9 mouse cellular contexts compared by ENCODE assay signal in the genomic region with DNA sequence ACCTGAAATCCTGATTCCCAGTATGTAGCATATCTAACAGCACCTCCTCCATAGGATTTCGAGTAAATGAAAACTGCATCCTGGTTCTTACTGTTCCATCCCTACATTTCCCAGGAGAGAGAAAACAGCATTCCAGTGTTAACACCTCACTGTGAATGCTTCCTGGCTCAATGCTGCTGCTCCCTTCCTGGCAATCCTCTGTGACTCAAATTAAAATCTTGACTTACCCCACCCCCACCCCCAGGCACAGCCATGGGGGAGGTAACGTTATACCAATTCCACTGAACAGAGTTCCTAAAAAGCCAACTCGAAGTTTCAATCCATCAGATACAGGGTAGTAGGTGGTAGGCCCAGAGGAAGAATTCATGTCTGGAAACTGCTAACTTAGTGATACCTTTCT. TPM values are rescaled to one million over a fixed set of nuclear protein-coding genes. Genes with fewer than 3 reads are reported as not detected.
A peak's percentile ranks its signal among the peaks of the same experiment; 100 is the strongest.
DNase-seq lines count a peak whose midpoint lies in the region; ATAC-seq and TF ChIP-seq lines count a peak whose summit lies in the region.
"Had no signal": no experiment of that assay in that cellular context is flagged by ENCODE, and none has a peak within 500 bp of the region (broad histone marks: within the 10 kb centered on the region; RNA-seq: fewer than 3 reads in every experiment).

No protein-coding gene starts in this region.

- no peaks in the 10 kb centered on the region for H3K9me3 ChIP-seq in CH12.LX (replicated peaks; ENCODE audit: low read length)
- no peaks in the 10 kb centered on the region for H3K9me3 ChIP-seq in forebrain, embryonic 11.5 days (ENCODE audit: control insufficient read depth, low read length)
- H3K9me3 ChIP-seq in liver, embryonic 12.5 days (replicated peaks) = no peaks in the 10 kb centered on the region

- WGBS in forebrain, embryonic 11.5 days = 45% methylated on average over 3 of the region's 3 CpGs
- 23% methylated on average over 3 of the region's 3 CpGs for WGBS in liver, embryonic 12.5 days (ENCODE audit: insufficient replicate concordance)

- dilution Hi-C loops in CH12.LX (cut with MboI; ENCODE audit: extremely low pct_ligation_motif_present, extremely low pct_unique_long_range_greater_than_20kb, low sequenced_read_pairs) = no loop called here

- peak overlapping the region; percentile 89 for H3K27ac ChIP-seq in gastrocnemius, adult 2 months
- H3K27ac ChIP-seq in CH12.LX (ENCODE audit: insufficient read depth, low read depth) = no peak overlapping the region
- H3K27ac ChIP-seq in forebrain, embryonic 11.5 days (ENCODE audit: low read depth, low read length) = no peak overlapping the region
- H3K27ac ChIP-seq in liver, embryonic 12.5 days = peak overlapping the region; percentile 98

- TF ChIP-seq CTCF in gastrocnemius, adult 2 months (IDR thresholded peaks at IDR 0.05) = no peak
- TF ChIP-seq CTCF in CH12.LX (conservative IDR thresholded peaks at IDR 0.05 in 1 of 2, IDR thresholded peaks at IDR 0.05 in 1 of 2; ENCODE audit: low read depth in 2 of 2, low read length in 2 of 2) = no peak

- TF ChIP-seq RAD21 in CH12.LX (IDR thresholded peaks at IDR 0.05; ENCODE audit: low read depth, low read length) = no peak

- no peak for DNase-seq in gastrocnemius, adult 2 months
- no peak for DNase-seq in gastrocnemius, postnatal 4 days (ENCODE audit: low spot score in 2 of 2)
- DNase-seq in CH12.LX (ENCODE audit: extremely low read depth) = peak; percentile 37
- no peak for DNase-seq in forebrain, embryonic 11.5 days (ENCODE audit: low spot score)
- DNase-seq in adrenal gland, postnatal 10 days = no peak
- no peak for DNase-seq in gastrocnemius, postnatal 36 days
- no peak for DNase-seq in cerebellum, adult 9-11 months
- DNase-seq: thymus, postnatal 25 days had no signal

- H3K36me3 ChIP-seq in CH12.LX (replicated peaks in 1 of 2; ENCODE audit: control insufficient read depth in 1 of 2, insufficient read depth in 1 of 2, low read length in 1 of 2) = peaks cover 36 to 65% of the 10 kb centered on the region in 2 experiments
- H3K36me3 ChIP-seq in forebrain, embryonic 11.5 days (ENCODE audit: control insufficient read depth, insufficient read depth, low read length) = no peaks in the 10 kb centered on the region
- H3K36me3 ChIP-seq in liver, embryonic 12.5 days = peaks cover 51% of the 10 kb centered on the region

- TF ChIP-seq EP300 in CH12.LX (IDR thresholded peaks at IDR 0.05; ENCODE audit: low read length) = no peak

- ATAC-seq in forebrain, embryonic 11.5 days (replicated peaks; ENCODE audit: low FRiP score) = no peak
- ATAC-seq in liver, embryonic 12.5 days = no peak

- H3K27me3 ChIP-seq in CH12.LX (replicated peaks) = no peaks in the 10 kb centered on the region
- H3K27me3 ChIP-seq in forebrain, embryonic 11.5 days (ENCODE audit: control insufficient read depth, insufficient read depth, low read length) = no peaks in the 10 kb centered on the region
- no peaks in the 10 kb centered on the region for H3K27me3 ChIP-seq in liver, embryonic 12.5 days (replicated peaks)

- intact Hi-C loops in gastrocnemius, adult 2 months (cut with DNase I) = loop anchor here (1.0 kb wide), 1 partner anchor 143 kb away; a partner anchor contains a TSS
- intact Hi-C loops in gastrocnemius, postnatal 36 days (cut with DNase I) = loop anchor here (1.0 kb wide), 1 partner anchor 143 kb away; a partner anchor contains a TSS

- peaks cover 0 to 19% of the 10 kb centered on the region in 2 experiments; a peak in 2 of 4 replicates for H3K4me1 ChIP-seq in CH12.LX (ENCODE audit: control insufficient read depth in 1 of 2, insufficient read depth in 2 of 2)
- peaks cover 5% of the 10 kb centered on the region; the same call in 1 of the 2 replicates for H3K4me1 ChIP-seq in forebrain, embryonic 11.5 days (replicated peaks; ENCODE audit: control insufficient read depth, insufficient read depth, low read length)
- H3K4me1 ChIP-seq in liver, embryonic 12.5 days = peaks cover 25% of the 10 kb centered on the region

- H3K79me2 ChIP-seq in CH12.LX (replicated peaks; ENCODE audit: control insufficient read depth, extremely low read depth, insufficient read depth, poor library complexity, severe bottlenecking) = peaks cover 7% of the 10 kb centered on the region

- peak overlapping the region; percentile 71 for H3K9ac ChIP-seq in CH12.LX (ENCODE audit: insufficient read depth, low read depth)
- peak overlapping the region; percentile 84 for H3K9ac ChIP-seq in forebrain, embryonic 11.5 days (ENCODE audit: low read length)
- peak overlapping the region; percentile 86 for H3K9ac ChIP-seq in liver, embryonic 12.5 days

- in situ Hi-C loops in CH12.LX (cut with MboI; ENCODE audit: low pct_ligation_motif_present, low pct_unique_long_range_greater_than_20kb, low sequenced_read_pairs) = loop anchor here (10.0 to 25.0 kb wide), 3 partner anchors 142 to 389 kb away; a partner anchor contains a TSS

- peak overlapping the region; percentile 91 for H3K4me3 ChIP-seq in gastrocnemius, adult 2 months
- peak overlapping the region; percentile 67 to 95 (median 82) for H3K4me3 ChIP-seq in CH12.LX (replicated peaks in 1 of 3; ENCODE audit: low read depth in 2 of 3, low read length in 2 of 3, poor library complexity in 1 of 3)
- peak overlapping the region; percentile 79 for H3K4me3 ChIP-seq in forebrain, embryonic 11.5 days (ENCODE audit: low read depth, low read length)
- H3K4me3 ChIP-seq in liver, embryonic 12.5 days = peak overlapping the region; percentile 76

- no peak for TF ChIP-seq POLR2A in CH12.LX (IDR thresholded peaks at IDR 0.05; ENCODE audit: low read depth, low read length)

- peak overlapping the region; percentile 96 for H3K4me2 ChIP-seq in CH12.LX (ENCODE audit: insufficient read depth, low read depth, poor library complexity, severe bottlenecking)
- peak overlapping the region; percentile 67 for H3K4me2 ChIP-seq in forebrain, embryonic 11.5 days (ENCODE audit: low read depth, low read length, severe bottlenecking)
- H3K4me2 ChIP-seq in liver, embryonic 12.5 days = peak overlapping the region; percentile 82

TF ChIP-seq in CH12.LX, 34 proteins besides CTCF, POLR2A, EP300 and RAD21:
- TF ChIP-seq KAT2A (IDR thresholded peaks at IDR 0.05; ENCODE audit: insufficient replicate concordance, low read length) = no peak
- TF ChIP-seq UBTF (IDR thresholded peaks at IDR 0.05; ENCODE audit: low read depth, low read length) = no peak
- no peak for TF ChIP-seq MAX (IDR thresholded peaks at IDR 0.05; ENCODE audit: low read length)
- TF ChIP-seq MYC (IDR thresholded peaks at IDR 0.05; ENCODE audit: low read depth, low read length) = no peak

RNA-seq across cellular contexts. Expression of a gene that starts 0.9 kb away (rescaled TPM):
- 10 to 100 TPM in 1 of 2 experiments, 1 to 10 TPM in 1; 8.1 to 11.0 TPM for total RNA-seq in gastrocnemius, adult 2 months (2021)
- total RNA-seq in gastrocnemius, postnatal 4 days (2021) = 10 to 100 TPM; 10.1 to 14.0 TPM
- total RNA-seq in CH12.LX (2012; rRNA removed) (23.7 and 26.7 TPM in 2 replicates), CH12.LX (2014; rRNA removed) (42.0 and 44.8 TPM in 2 replicates)
- polyA plus RNA-seq in CH12.LX (2012; ENCODE audit: insufficient read length, low read depth) = 36.3 and 40.8 TPM in 2 replicates
- polyA plus RNA-seq in forebrain, embryonic 11.5 days (2014; fragmentation: Nextera tagmentation; extraction: Ambion mirVana) = 30.8 and 32.3 TPM in 2 replicates
- polyA plus RNA-seq in liver, embryonic 12.5 days (2016; fragmentation: Nextera tagmentation; extraction: Ambion mirVana) = 24.1 and 25.7 TPM in 2 replicates
- 10 to 100 TPM; 20.7 to 34.6 TPM for total RNA-seq in adrenal gland, postnatal 10 days (2021)
- 1 to 10 TPM; 5.6 to 8.1 TPM for total RNA-seq in gastrocnemius, postnatal 36 days (2021)

Comparison
In these comparisons a context has a peak if more than half of its experiments do, and no peak if none do; other contexts are left out.
1. H3K27ac ChIP-seq: peak in gastrocnemius, adult 2 months (single experiment) and liver, embryonic 12.5 days (single experiment); none in CH12.LX (single experiment) and forebrain, embryonic 11.5 days (single experiment).
2. Peak in every context shown above with its lines, with median percentiles within 50 percentile points of each other: H3K4me3 ChIP-seq, H3K4me2 ChIP-seq and H3K9ac ChIP-seq.